Mouse (Mus musculus): ENCODE data around the gene Alox8.

- no peak for TF ChIP-seq CTCF (IDR thresholded peaks at IDR 0.05; ENCODE audit: low read depth, low read length)
- TF ChIP-seq EP300 (IDR thresholded peaks at IDR 0.05; ENCODE audit: insufficient read depth, low read depth, low read length), result no peak
Observed at GRCm38 (mm10) chr11:69153831-69154230, 43.8 kb downstream of the Alox8 start.
